Comparison of ENCODE assay signal across 28 mouse cellular contexts in the genomic region with DNA sequence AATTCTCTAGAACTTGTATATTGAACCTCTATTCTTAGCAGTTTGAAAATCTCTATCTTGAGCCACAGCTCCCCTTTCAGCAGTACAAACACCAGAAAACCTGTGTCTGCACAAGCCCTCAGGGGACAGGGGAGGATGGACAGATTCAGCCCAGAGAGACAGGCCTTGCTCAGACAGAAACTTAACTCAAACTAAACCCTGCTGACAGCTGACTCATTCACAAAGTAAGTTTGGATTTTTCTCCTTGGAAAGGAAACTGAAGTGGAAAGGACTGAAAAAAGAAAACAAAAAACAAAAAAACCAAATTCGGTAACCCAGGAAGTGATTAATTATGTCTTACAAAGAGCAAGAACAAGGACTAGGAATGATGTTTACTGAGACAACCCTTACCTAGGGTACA. TPM values are rescaled to one million over a fixed set of nuclear protein-coding genes. Genes with fewer than 3 reads are reported as not detected.
DNase-seq lines count a peak whose midpoint lies in the region; ATAC-seq and TF ChIP-seq lines count a peak whose summit lies in the region.
"Had no signal": no experiment of that assay in that cellular context is flagged by ENCODE, and none has a peak within 500 bp of the region (broad histone marks: within the 10 kb centered on the region; RNA-seq: fewer than 3 reads in every experiment).

No protein-coding gene starts in this region.

- 0 out of 2 replicates have a peak overlapping the region, but pooled peaks have one; percentile 19 for H3K9ac ChIP-seq in lung, postnatal 0 days (replicated peaks; ENCODE audit: low read depth)
- H3K9ac ChIP-seq in CH12.LX (ENCODE audit: insufficient read depth, low read depth): no peak overlapping the region
- no peak overlapping the region for H3K9ac ChIP-seq in forebrain, embryonic 15.5 days (replicated peaks)
- no peak overlapping the region for H3K9ac ChIP-seq in liver, embryonic 12.5 days
- no peak overlapping the region for H3K9ac ChIP-seq in kidney, embryonic 16.5 days (replicated peaks; ENCODE audit: low read length)
- H3K9ac ChIP-seq: embryonic facial prominence, embryonic 15.5 days; forebrain, embryonic 13.5 days; hindbrain, embryonic 14.5 days; limb, embryonic 12.5 days; lung, embryonic 15.5 days; midbrain, embryonic 15.5 days; neural tube, embryonic 12.5 days had no signal

- in situ Hi-C loops in CH12.LX (cut with MboI; ENCODE audit: low pct_ligation_motif_present, low pct_unique_long_range_greater_than_20kb, low sequenced_read_pairs): no loop called here

- H3K9me3 ChIP-seq in lung, postnatal 0 days (ENCODE audit: low read length): no peaks in the 10 kb centered on the region
- H3K9me3 ChIP-seq in CH12.LX (replicated peaks; ENCODE audit: low read length): no peaks in the 10 kb centered on the region
- H3K9me3 ChIP-seq in forebrain, embryonic 15.5 days: no peaks in the 10 kb centered on the region
- H3K9me3 ChIP-seq in liver, embryonic 12.5 days (replicated peaks): no peaks in the 10 kb centered on the region
- H3K9me3 ChIP-seq in kidney, embryonic 16.5 days (ENCODE audit: low read length): no peaks in the 10 kb centered on the region
- H3K9me3 ChIP-seq: embryonic facial prominence, embryonic 10.5 days; embryonic facial prominence, embryonic 15.5 days; forebrain, embryonic 13.5 days; limb, embryonic 12.5 days; lung, embryonic 15.5 days; midbrain, embryonic 10.5 days; midbrain, embryonic 15.5 days; neural tube, embryonic 12.5 days had no signal

- DNase-seq in lung, postnatal 0 days (ENCODE audit: low spot score): no peak
- no peak for DNase-seq in lung, postnatal 4 days
- DNase-seq in CH12.LX (ENCODE audit: extremely low read depth) (peak; percentile 56), adipocyte (ENCODE audit: low spot score) (peak; percentile 47)
- DNase-seq: adrenal gland, adult 2 months; cerebellum, adult 8-10 months; cerebellum, postnatal 25 days; heart, postnatal 4 days; kidney, adult 9 months; kidney, postnatal 25 days; lung, postnatal 36 days; right cerebral cortex, adult 18-20 months; thymus, postnatal 4 days had no signal

- TF ChIP-seq RAD21 in CH12.LX (IDR thresholded peaks at IDR 0.05; ENCODE audit: low read depth, low read length): no peak

- dilution Hi-C loops in CH12.LX (cut with MboI; ENCODE audit: extremely low pct_ligation_motif_present, extremely low pct_unique_long_range_greater_than_20kb, low sequenced_read_pairs): no loop called here

- TF ChIP-seq POLR2A in CH12.LX (IDR thresholded peaks at IDR 0.05; ENCODE audit: low read depth, low read length): no peak

- WGBS in lung, postnatal 0 days: 48% methylated on average over 1 of the region's 1 CpGs
- WGBS in forebrain, embryonic 15.5 days: 70% methylated on average over 1 of the region's 1 CpGs
- WGBS in liver, embryonic 12.5 days (ENCODE audit: insufficient replicate concordance): 37% methylated on average over 1 of the region's 1 CpGs
- WGBS in kidney, embryonic 16.5 days: 46% methylated on average over 1 of the region's 1 CpGs

- no peak overlapping the region for H3K27ac ChIP-seq in lung, postnatal 0 days (ENCODE audit: low read length)
- no peak overlapping the region for H3K27ac ChIP-seq in CH12.LX (ENCODE audit: insufficient read depth, low read depth)
- no peak overlapping the region for H3K27ac ChIP-seq in forebrain, embryonic 15.5 days (replicated peaks)
- H3K27ac ChIP-seq in liver, embryonic 12.5 days: no peak overlapping the region
- no peak overlapping the region for H3K27ac ChIP-seq in kidney, embryonic 16.5 days (ENCODE audit: low read length)
- H3K27ac ChIP-seq: embryonic facial prominence, embryonic 10.5 days; embryonic facial prominence, embryonic 15.5 days; forebrain, embryonic 13.5 days; hindbrain, embryonic 14.5 days; layer of hippocampus, adult 2 months; left cerebral cortex, adult 2 months; limb, embryonic 12.5 days; lung, embryonic 15.5 days; midbrain, embryonic 10.5 days; midbrain, embryonic 15.5 days; neural tube, embryonic 12.5 days had no signal

- TF ChIP-seq EP300 in lung, postnatal 0 days (IDR thresholded peaks at IDR 0.05): no peak
- peak; percentile 75 for TF ChIP-seq EP300 in CH12.LX (IDR thresholded peaks at IDR 0.05; ENCODE audit: low read length)

- H3K27me3 ChIP-seq in lung, postnatal 0 days (replicated peaks; ENCODE audit: insufficient read depth, low read length): no peaks in the 10 kb centered on the region
- H3K27me3 ChIP-seq in CH12.LX (replicated peaks): no peaks in the 10 kb centered on the region
- no peaks in the 10 kb centered on the region for H3K27me3 ChIP-seq in forebrain, embryonic 15.5 days
- no peaks in the 10 kb centered on the region for H3K27me3 ChIP-seq in liver, embryonic 12.5 days (replicated peaks)
- H3K27me3 ChIP-seq in kidney, embryonic 16.5 days (ENCODE audit: insufficient read depth, low read length): no peaks in the 10 kb centered on the region
- H3K27me3 ChIP-seq: embryonic facial prominence, embryonic 15.5 days; forebrain, embryonic 13.5 days; limb, embryonic 12.5 days; lung, embryonic 15.5 days; midbrain, embryonic 15.5 days; neural tube, embryonic 12.5 days had no signal

- H3K36me3 ChIP-seq in lung, postnatal 0 days (ENCODE audit: insufficient read depth, low read length): no peaks in the 10 kb centered on the region
- H3K36me3 ChIP-seq in CH12.LX (replicated peaks in 1 of 2; ENCODE audit: control insufficient read depth in 1 of 2, insufficient read depth in 1 of 2, low read length in 1 of 2): peaks cover 0 to 2% of the 10 kb centered on the region in 2 experiments
- no peaks in the 10 kb centered on the region for H3K36me3 ChIP-seq in forebrain, embryonic 15.5 days
- H3K36me3 ChIP-seq in liver, embryonic 12.5 days: no peaks in the 10 kb centered on the region
- no peaks in the 10 kb centered on the region for H3K36me3 ChIP-seq in kidney, embryonic 16.5 days (ENCODE audit: insufficient read depth, low read length)
- H3K36me3 ChIP-seq: embryonic facial prominence, embryonic 10.5 days; embryonic facial prominence, embryonic 15.5 days; limb, embryonic 12.5 days; lung, embryonic 15.5 days; midbrain, embryonic 10.5 days; midbrain, embryonic 15.5 days; neural tube, embryonic 12.5 days had no signal

- no peak for TF ChIP-seq CTCF in lung, postnatal 0 days (IDR thresholded peaks at IDR 0.05)
- no peak for TF ChIP-seq CTCF in CH12.LX (conservative IDR thresholded peaks at IDR 0.05 in 1 of 2, IDR thresholded peaks at IDR 0.05 in 1 of 2; ENCODE audit: low read depth in 2 of 2, low read length in 2 of 2)

- H3K4me2 ChIP-seq in lung, postnatal 0 days (replicated peaks; ENCODE audit: low read depth, low read length): no peak overlapping the region
- no peak overlapping the region for H3K4me2 ChIP-seq in CH12.LX (ENCODE audit: insufficient read depth, low read depth, poor library complexity, severe bottlenecking)
- H3K4me2 ChIP-seq in forebrain, embryonic 15.5 days (replicated peaks): no peak overlapping the region
- no peak overlapping the region for H3K4me2 ChIP-seq in liver, embryonic 12.5 days
- no peak overlapping the region for H3K4me2 ChIP-seq in kidney, embryonic 16.5 days (replicated peaks; ENCODE audit: low read depth, low read length)
- H3K4me2 ChIP-seq: embryonic facial prominence, embryonic 15.5 days; forebrain, embryonic 13.5 days; hindbrain, embryonic 14.5 days; limb, embryonic 12.5 days; lung, embryonic 15.5 days; midbrain, embryonic 15.5 days; neural tube, embryonic 12.5 days had no signal

- H3K4me3 ChIP-seq in lung, postnatal 0 days (ENCODE audit: low read depth, low read length): no peak overlapping the region
- no peak overlapping the region for H3K4me3 ChIP-seq in CH12.LX (replicated peaks in 1 of 3; ENCODE audit: low read depth in 2 of 3, low read length in 2 of 3, poor library complexity in 1 of 3)
- no peak overlapping the region for H3K4me3 ChIP-seq in forebrain, embryonic 15.5 days
- no peak overlapping the region for H3K4me3 ChIP-seq in liver, embryonic 12.5 days
- H3K4me3 ChIP-seq in kidney, embryonic 16.5 days (ENCODE audit: low read length): no peak overlapping the region
- H3K4me3 ChIP-seq: embryonic facial prominence, embryonic 10.5 days; embryonic facial prominence, embryonic 15.5 days; forebrain, embryonic 13.5 days; layer of hippocampus, adult 2 months; left cerebral cortex, adult 2 months; limb, embryonic 12.5 days; lung, embryonic 15.5 days; midbrain, embryonic 10.5 days; midbrain, embryonic 15.5 days; neural tube, embryonic 12.5 days had no signal

- H3K4me1 ChIP-seq in lung, postnatal 0 days (ENCODE audit: insufficient read depth, low read depth, low read length): no peaks in the 10 kb centered on the region
- peaks cover 17 to 85% of the 10 kb centered on the region in 2 experiments for H3K4me1 ChIP-seq in CH12.LX (ENCODE audit: control insufficient read depth in 1 of 2, insufficient read depth in 2 of 2)
- H3K4me1 ChIP-seq in forebrain, embryonic 15.5 days: peaks cover 13% of the 10 kb centered on the region; the same call in 1 of the 2 replicates
- H3K4me1 ChIP-seq in liver, embryonic 12.5 days: peaks cover 66% of the 10 kb centered on the region
- peaks cover 18% of the 10 kb centered on the region; the same call in 1 of the 2 replicates for H3K4me1 ChIP-seq in kidney, embryonic 16.5 days (ENCODE audit: insufficient read depth, low read length)
- H3K4me1 ChIP-seq: lung, embryonic 15.5 days had no signal

- peaks cover 47% of the 10 kb centered on the region for H3K79me2 ChIP-seq in CH12.LX (replicated peaks; ENCODE audit: control insufficient read depth, extremely low read depth, insufficient read depth, poor library complexity, severe bottlenecking)

- ATAC-seq in lung, postnatal 0 days: no peak
- no peak for ATAC-seq in forebrain, embryonic 15.5 days (replicated peaks)
- ATAC-seq in liver, embryonic 12.5 days: no peak
- ATAC-seq in kidney, embryonic 16.5 days (ENCODE audit: low FRiP score, low TSS enrichment): no peak
- ATAC-seq: forebrain, embryonic 13.5 days; intestine, postnatal 0 days; midbrain, embryonic 15.5 days had no signal

RNA-seq across cellular contexts. Expression of gene Stau1, which starts 22.9 kb away (rescaled TPM):
- 48.3 and 55.0 TPM in 2 replicates for polyA plus RNA-seq in lung, postnatal 0 days (2015; fragmentation: Nextera tagmentation; extraction: Ambion mirVana)
- total RNA-seq in CH12.LX (2012; rRNA removed) (10.3 and 10.5 TPM in 2 replicates), CH12.LX (2014; rRNA removed) (6.9 and 8.0 TPM in 2 replicates)
- polyA plus RNA-seq in CH12.LX (2012; ENCODE audit: insufficient read length, low read depth): 30.7 and 36.2 TPM in 2 replicates
- polyA plus RNA-seq in forebrain, embryonic 15.5 days (2015; fragmentation: Nextera tagmentation; extraction: Ambion mirVana): 118 and 124 TPM in 2 replicates
- polyA plus RNA-seq in liver, embryonic 12.5 days (2016; fragmentation: Nextera tagmentation; extraction: Ambion mirVana): 36.1 and 37.7 TPM in 2 replicates
- 92.0 and 98.8 TPM in 2 replicates for polyA plus RNA-seq in kidney, embryonic 16.5 days (2015; fragmentation: Nextera tagmentation; extraction: Ambion mirVana)

RNA-seq across cellular contexts. Expression of gene Ddx27, which starts 41.8 kb away (rescaled TPM):
- polyA plus RNA-seq in lung, postnatal 0 days (2015; fragmentation: Nextera tagmentation; extraction: Ambion mirVana): 21.8 and 21.9 TPM in 2 replicates
- total RNA-seq in CH12.LX (2012; rRNA removed) (157 and 186 TPM in 2 replicates), CH12.LX (2014; rRNA removed) (137 and 139 TPM in 2 replicates)
- 224 and 228 TPM in 2 replicates for polyA plus RNA-seq in CH12.LX (2012; ENCODE audit: insufficient read length, low read depth)
- 41.3 and 42.8 TPM in 2 replicates for polyA plus RNA-seq in forebrain, embryonic 15.5 days (2015; fragmentation: Nextera tagmentation; extraction: Ambion mirVana)
- polyA plus RNA-seq in liver, embryonic 12.5 days (2016; fragmentation: Nextera tagmentation; extraction: Ambion mirVana): 78.8 and 79.3 TPM in 2 replicates
- 57.6 and 59.2 TPM in 2 replicates for polyA plus RNA-seq in kidney, embryonic 16.5 days (2015; fragmentation: Nextera tagmentation; extraction: Ambion mirVana)

Comparison
In these comparisons a context has a peak if more than half of its experiments do, and no peak if none do; other contexts are left out.
1. DNase-seq: peak in CH12.LX (single experiment) and adipocyte (single experiment); none in lung, postnatal 0 days (single experiment) and lung, postnatal 4 days (0 of 2).